Mouse (Mus musculus) ES-CJ7 (cell line): Measurements from ENCODE around the gene Cd83.

Experiments
- DNase-seq: peaks from one replicate; pipeline ENCODE4 v3.0.0; 2011; ENCODE audit warnings: low read depth, low spot score

Gene Cd83

GRCm38 (mm10) chr13:43806371-43807271, 22.0 kb downstream of the Cd83 start:
- no peak for DNase-seq

- no peak for DNase-seq
These were observed 22.7 kb downstream of the Cd83 start for GRCm38 (mm10) chr13:43807272-43807675.

- DNase-seq: no peak
These were observed 26.0 kb downstream of the Cd83 start for GRCm38 (mm10) chr13:43810621-43811020.

GRCm38 (mm10) chr13:43811835-43812234, 27.3 kb downstream of the Cd83 start:
- no peak for DNase-seq

GRCm38 (mm10) chr13:43813431-43813830, 28.9 kb downstream of the Cd83 start:
- no peak for DNase-seq

- DNase-seq: no peak
These were observed 32.9 kb downstream of the Cd83 start for GRCm38 (mm10) chr13:43817461-43817860.

- no peak for DNase-seq
These were observed 33.9 kb downstream of the Cd83 start for GRCm38 (mm10) chr13:43818307-43819019.

- DNase-seq: no peak
These were observed 34.4 kb downstream of the Cd83 start for GRCm38 (mm10) chr13:43819020-43819310.

GRCm38 (mm10) chr13:43820071-43820470, 35.5 kb downstream of the Cd83 start:
- DNase-seq: no peak

GRCm38 (mm10) chr13:43822306-43822705, 37.7 kb downstream of the Cd83 start:
- no peak for DNase-seq

GRCm38 (mm10) chr13:43828648-43829047, 44.1 kb downstream of the Cd83 start:
- no peak for DNase-seq

- no peak for DNase-seq
These were observed 46.5 kb downstream of the Cd83 start for GRCm38 (mm10) chr13:43830892-43831673.

- DNase-seq: no peak
These were observed 48.2 kb downstream of the Cd83 start for GRCm38 (mm10) chr13:43832731-43833130.

- DNase-seq: no peak
These were observed 51.8 kb downstream of the Cd83 start for GRCm38 (mm10) chr13:43836376-43836775.

- DNase-seq: peak; percentile 34
These were observed 53.2 kb downstream of the Cd83 start for GRCm38 (mm10) chr13:43837812-43838211.

GRCm38 (mm10) chr13:43845151-43845550, 60.6 kb downstream of the Cd83 start:
- DNase-seq: no peak

GRCm38 (mm10) chr13:43847186-43847585, 62.6 kb downstream of the Cd83 start:
- DNase-seq: no peak

GRCm38 (mm10) chr13:43849816-43850215, 65.2 kb downstream of the Cd83 start:
- DNase-seq: no peak

- DNase-seq: no peak
These were observed 66.5 kb downstream of the Cd83 start for GRCm38 (mm10) chr13:43851108-43851507.
